Mouse (Mus musculus) MEL (cell line): ENCODE measurements around the gene Mpnd.

Experiments
- EP300 ChIP-seq, 2 experiments: IDR thresholded peaks; 2 replicates each; pipeline ENCODE4 v1.6.1; 2011; ENCODE audit warnings: improper control_type of control experiment in 2 of 2, low read length in 2 of 2, low read depth in 1 of 2, mild to moderate bottlenecking in 1 of 2
- KAT2A ChIP-seq: conservative IDR thresholded peaks from 2 replicates; pipeline ENCODE4 v1.6.1; 2012; ENCODE audit warnings: low read depth, low read length, improper control_type of control experiment, inconsistent platforms
- MAZ ChIP-seq: IDR thresholded peaks from 2 replicates; pipeline ENCODE4 v1.6.1; 2012; ENCODE audit warnings: low read depth, mild to moderate bottlenecking, inconsistent platforms, low read length, improper control_type of control experiment
- POLR2A ChIP-seq, 2 experiments: IDR thresholded peaks; 2 replicates each; pipeline ENCODE4 v1.6.1; 2011 to 2012; ENCODE audit warnings: low read length in 2 of 2, mild to moderate bottlenecking in 2 of 2, control low read depth in 1 of 2, improper control_type of control experiment in 1 of 2, low read depth in 1 of 2, moderate library complexity in 1 of 2; ENCODE audit not compliant: control insufficient read depth in 1 of 2, insufficient read depth in 1 of 2, poor library complexity in 1 of 2
- TAL1 ChIP-seq: IDR thresholded peaks from 2 replicates; pipeline ENCODE4 v1.6.1; 2012; ENCODE audit warnings: mild to moderate bottlenecking, inconsistent platforms, low read length, moderate library complexity, mixed read lengths
- USF1 ChIP-seq: IDR thresholded peaks from 2 replicates; pipeline ENCODE4 v1.6.1; 2014; ENCODE audit warnings: low read depth, mild to moderate bottlenecking, inconsistent platforms, low read length, improper control_type of control experiment, moderate library complexity

GRCm38 (mm10) chr17:55961631-55962030 lies 43.9 kb upstream of the Mpnd start:
- TF ChIP-seq POLR2A (IDR thresholded peaks at IDR 0.05; ENCODE audit: control insufficient read depth in 1 of 2, insufficient read depth in 1 of 2, low read depth in 1 of 2, low read length in 2 of 2, poor library complexity in 1 of 2) (no peak), KAT2A (no peak), TAL1 (no peak), EP300 (IDR thresholded peaks at IDR 0.05; ENCODE audit: low read depth in 1 of 2, low read length in 2 of 2) (no peak), MAZ (no peak), USF1 (no peak)
